Mouse (Mus musculus) intestine, embryonic 14.5 days (tissue): ENCODE results near the gene Fto. TPM values are rescaled to one million over a fixed set of nuclear protein-coding genes. Genes with fewer than 3 reads are reported as not detected.

Experiments used
- ATAC-seq: fragments of 200-750 bp; cut with Nextera tagmentation; replicated peaks from 2 replicates; pipeline ENCODE4 v1.8.0; 2017; ENCODE audit warnings: low read depth, moderate number of reproducible peaks, moderate TSS enrichment, moderate library complexity; ENCODE audit not compliant: low FRiP score, low TSS enrichment
- DNase-seq: peaks from one replicate; pipeline ENCODE4 v3.0.0-alpha.2; 2018; ENCODE audit warnings: low spot score
- H3K27ac ChIP-seq: fragments of 300-500 bp; sonication (generic); 2 replicates; pipeline ENCODE4 v1.5.1; 2014; ENCODE audit warnings: low read depth, mild to moderate bottlenecking, control low read depth
- H3K27me3 ChIP-seq: fragments of 300-500 bp; sonication (generic); replicated peaks from 2 replicates; pipeline ENCODE4 v1.6.1; 2014; ENCODE audit warnings: low read length, control low read depth; ENCODE audit not compliant: control insufficient read depth, insufficient read depth
- H3K36me3 ChIP-seq: fragments of 300-500 bp; sonication (generic); 2 replicates; pipeline ENCODE4 v1.6.1; 2014; ENCODE audit warnings: low read length, control low read depth; ENCODE audit not compliant: control insufficient read depth, insufficient read depth
- H3K4me1 ChIP-seq: fragments of 300-500 bp; sonication (generic); replicated peaks from 2 replicates; pipeline ENCODE4 v1.6.1; 2014; ENCODE audit warnings: low read length, control low read depth, mixed read lengths; ENCODE audit not compliant: control insufficient read depth, insufficient read depth
- H3K4me2 ChIP-seq: fragments of 300-500 bp; sonication (generic); 2 replicates; pipeline ENCODE4 v1.6.1; 2014; ENCODE audit warnings: low read length
- H3K4me3 ChIP-seq: fragments of 300-500 bp; sonication (generic); 2 replicates; pipeline ENCODE4 v1.5.1; 2014; ENCODE audit warnings: low read depth, low read length, control low read depth, mixed read lengths
- H3K9ac ChIP-seq: fragments of 300-500 bp; sonication (generic); 2 replicates; pipeline ENCODE4 v1.6.1; 2014; ENCODE audit warnings: mild to moderate bottlenecking, low read length
- H3K9me3 ChIP-seq: fragments of 300-500 bp; sonication (generic); 2 replicates; pipeline ENCODE4 v1.6.1; 2016; ENCODE audit warnings: low read length, control low read depth; ENCODE audit not compliant: control insufficient read depth
- WGBS: fragments of 180-500 bp; shearing (Covaris S2); extraction: QIAGEN DNeasy Blood & Tissue Kit; methylation state at CpG from one replicate; pipeline ENCODE4 v1.1.7; 2014; 5-methylcytosine and 5-hydroxymethylcytosine counted together
- polyA plus RNA-seq: library from polyadenylated mRNA; unstranded; fragments of >200 nt; fragmentation: Nextera tagmentation; extraction: Ambion mirVana; gene quantifications from 2 replicates; pipeline ENCODE4 v1.2.1, GENCODE M21; 2014

Gene Fto
- polyA plus RNA-seq, 1 experiment from 2014 or later = 77.7 TPM

DNA sequence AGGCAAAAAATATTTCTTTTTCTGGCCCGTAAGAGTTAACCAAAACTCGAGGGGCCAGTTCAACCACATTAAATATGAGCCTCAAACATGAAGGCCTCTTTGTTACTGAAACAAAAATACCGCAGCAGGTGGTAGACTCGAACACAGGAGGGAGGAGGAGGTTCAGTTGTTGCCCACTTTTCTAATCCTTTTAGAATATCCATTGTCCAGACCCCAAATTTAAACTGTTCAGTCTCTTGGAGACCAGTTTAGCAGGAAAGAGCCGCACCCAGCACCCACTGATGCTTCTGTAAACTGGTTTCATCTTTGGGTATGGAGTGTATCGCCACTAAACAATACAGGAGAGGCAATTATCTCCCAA is 196.6 kb downstream of the Fto start:
- Histone ChIP-seq H3K27me3 (no peaks in the 10 kb centered on the region), H3K9me3 (no peaks in the 10 kb centered on the region), H3K9ac (no peak overlapping the region), H3K4me2 (no peak overlapping the region), H3K4me3 (no peak overlapping the region), H3K27ac (no peak overlapping the region), H3K4me1 (peaks cover 12% of the 10 kb centered on the region), H3K36me3 (no peaks in the 10 kb centered on the region)
- WGBS = 83% methylated on average over 6 of the region's 6 CpGs
- no peak for DNase-seq
- ATAC-seq = no peak

DNA sequence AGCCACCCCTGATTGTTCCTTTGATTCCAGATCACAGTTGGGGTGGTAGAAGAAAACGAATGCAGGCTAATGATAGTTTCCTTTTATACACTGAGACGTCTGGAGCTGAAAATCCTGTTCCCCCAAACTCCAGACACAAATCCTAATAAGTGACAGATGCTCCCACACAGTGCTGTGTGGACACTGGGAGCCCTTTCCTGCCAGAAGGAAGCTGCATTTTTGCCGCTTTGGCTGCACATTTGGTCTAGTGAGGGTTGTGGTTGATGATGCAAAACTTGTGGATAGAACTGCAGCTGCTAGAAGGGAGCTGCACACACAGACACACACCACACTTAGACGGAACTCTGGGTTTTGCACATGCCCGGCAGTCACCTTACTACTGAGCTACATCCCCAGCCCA is 197.4 kb downstream of the Fto start:
- 58% methylated on average over 5 of the region's 5 CpGs for WGBS
- H3K27ac ChIP-seq = no peak overlapping the region

DNA sequence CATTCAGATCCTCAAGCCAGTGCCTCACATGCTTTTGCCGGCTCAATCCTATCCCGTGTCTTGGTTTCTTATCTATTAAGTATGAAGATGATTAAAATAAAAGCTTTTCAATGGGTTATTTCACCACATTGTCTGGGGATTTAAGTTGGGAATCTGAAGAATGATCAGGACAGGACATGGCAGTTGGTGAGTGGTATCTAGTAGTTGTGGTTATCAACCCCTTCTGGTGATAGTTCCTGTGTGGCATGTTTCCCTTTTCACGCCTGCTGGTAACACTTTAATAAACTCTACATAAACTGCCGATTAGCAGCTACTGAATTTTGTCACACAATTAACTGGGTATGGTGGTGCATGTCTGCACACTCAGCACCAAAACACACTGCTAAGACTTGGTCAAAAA is 198.6 kb downstream of the Fto start:
- Histone ChIP-seq H3K27ac (no peak overlapping the region), H3K27me3 (no peaks in the 10 kb centered on the region), H3K4me2 (no peak overlapping the region), H3K4me3 (no peak overlapping the region), H3K36me3 (no peaks in the 10 kb centered on the region), H3K9ac (no peak overlapping the region), H3K9me3 (no peaks in the 10 kb centered on the region), H3K4me1 (peaks cover 6% of the 10 kb centered on the region)
- ATAC-seq (no peak), DNase-seq (no peak)
- WGBS = 90% methylated on average over 4 of the region's 4 CpGs

More for the DNA sequence above, 197.4 kb downstream of the Fto start:
- no peak for DNase-seq
- ATAC-seq = no peak
- Histone ChIP-seq H3K27me3 (no peaks in the 10 kb centered on the region), H3K9me3 (no peaks in the 10 kb centered on the region), H3K36me3 (no peaks in the 10 kb centered on the region), H3K4me2 (no peak overlapping the region), H3K4me3 (no peak overlapping the region), H3K9ac (no peak overlapping the region), H3K4me1 (peaks cover 9% of the 10 kb centered on the region)

DNA sequence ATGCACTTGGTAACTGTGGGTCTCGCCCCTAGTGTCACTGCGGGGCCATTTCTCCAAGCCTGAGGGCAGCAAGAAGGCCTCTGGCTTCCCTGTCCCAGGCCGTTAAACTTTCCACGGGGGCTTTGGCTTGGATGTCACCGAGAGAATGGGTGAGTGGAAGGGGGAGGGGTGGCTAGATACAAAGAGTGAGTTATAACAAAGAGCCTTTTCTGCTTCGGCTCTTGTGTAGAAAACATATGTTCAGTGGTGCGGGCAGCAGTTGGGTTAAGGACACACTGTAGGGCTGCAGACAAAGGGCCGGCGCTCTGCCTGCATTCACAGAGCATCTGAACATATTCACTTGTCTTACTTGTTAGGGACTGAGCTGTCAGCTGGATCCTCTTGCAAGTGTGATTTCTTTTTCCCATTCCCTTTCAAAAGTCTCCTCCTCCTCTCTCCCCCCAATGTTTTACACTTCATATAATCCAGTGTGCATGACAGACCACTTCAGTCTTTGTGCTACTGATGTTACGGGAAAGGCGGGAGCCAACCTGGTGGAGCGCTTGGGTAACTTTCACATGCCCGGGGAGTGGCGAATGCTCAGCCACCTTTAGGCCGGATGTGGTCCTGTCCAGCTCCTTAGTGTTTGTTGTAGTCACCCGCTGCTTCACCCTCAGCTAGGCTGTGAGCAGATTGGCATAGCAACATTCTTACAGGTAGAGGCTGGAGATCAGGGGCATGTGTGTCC is 201.6 kb downstream of the Fto start:
- WGBS = 79% methylated on average over 16 of the region's 16 CpGs
- no peak overlapping the region for H3K27ac ChIP-seq
- ATAC-seq (no peak), DNase-seq (no peak)
- H3K9ac ChIP-seq = no peak overlapping the region
- H3K27me3 ChIP-seq = no peaks in the 10 kb centered on the region
- H3K4me3 ChIP-seq = no peak overlapping the region
- H3K4me2 ChIP-seq = no peak overlapping the region
- no peaks in the 10 kb centered on the region for H3K36me3 ChIP-seq
- peaks cover 10% of the 10 kb centered on the region for H3K4me1 ChIP-seq
- no peaks in the 10 kb centered on the region for H3K9me3 ChIP-seq

DNA sequence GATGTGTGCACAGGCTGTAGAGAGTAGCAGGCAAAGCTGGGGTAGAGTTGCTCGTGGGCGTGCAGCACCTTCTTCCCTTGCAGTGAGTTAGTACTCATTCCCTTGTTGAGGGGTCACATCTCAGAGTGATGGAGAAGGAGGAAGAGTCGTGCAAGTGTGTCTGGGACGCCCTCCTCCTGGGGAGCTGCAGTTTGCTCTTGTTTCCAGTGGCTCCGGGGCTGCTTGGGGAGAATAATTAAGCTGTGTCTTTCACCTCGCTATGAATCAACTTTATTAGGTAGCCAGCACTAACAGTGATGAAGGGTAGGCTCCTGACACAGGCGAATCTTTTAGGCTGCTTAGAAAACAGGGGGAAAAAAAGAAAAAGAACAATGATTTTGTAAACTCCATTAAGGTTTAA is 203.1 kb downstream of the Fto start:
- peaks cover 10% of the 10 kb centered on the region for H3K4me1 ChIP-seq
- no peak overlapping the region for H3K4me3 ChIP-seq
- H3K9ac ChIP-seq = no peak overlapping the region
- ATAC-seq = no peak
- no peaks in the 10 kb centered on the region for H3K27me3 ChIP-seq
- DNase-seq = no peak
- 39% methylated on average over 7 of the region's 7 CpGs for WGBS
- H3K27ac ChIP-seq = no peak overlapping the region
- no peak overlapping the region for H3K4me2 ChIP-seq
- no peaks in the 10 kb centered on the region for H3K9me3 ChIP-seq
- no peaks in the 10 kb centered on the region for H3K36me3 ChIP-seq

DNA sequence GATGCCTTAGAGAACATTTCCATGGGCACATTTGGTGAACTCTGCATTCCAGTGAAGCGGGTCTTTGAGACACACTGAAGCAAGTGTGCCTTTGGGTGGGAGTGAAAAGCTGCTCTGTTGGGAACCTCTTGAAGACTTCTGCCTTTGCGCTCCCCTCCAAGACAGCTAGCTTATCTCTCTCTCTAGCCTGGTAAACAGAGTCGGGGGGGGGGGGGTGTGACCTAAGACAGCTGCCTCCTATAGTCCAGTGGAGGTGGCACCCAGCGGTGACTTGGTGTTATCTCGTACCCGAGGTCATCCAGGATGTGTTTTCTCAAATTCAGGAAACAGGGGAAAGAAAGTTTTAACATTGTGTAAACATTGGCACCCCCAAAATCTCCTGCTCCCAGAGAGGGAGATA is 204.8 kb downstream of the Fto start:
- no peak overlapping the region for H3K9ac ChIP-seq
- H3K27ac ChIP-seq = no peak overlapping the region
- H3K4me1 ChIP-seq = peaks cover 10% of the 10 kb centered on the region
- ATAC-seq (no peak), DNase-seq (no peak)
- 22% methylated on average over 6 of the region's 6 CpGs for WGBS
- no peak overlapping the region for H3K4me2 ChIP-seq
- H3K4me3 ChIP-seq = no peak overlapping the region
- no peaks in the 10 kb centered on the region for H3K27me3 ChIP-seq
- no peaks in the 10 kb centered on the region for H3K9me3 ChIP-seq
- H3K36me3 ChIP-seq = no peaks in the 10 kb centered on the region

DNA sequence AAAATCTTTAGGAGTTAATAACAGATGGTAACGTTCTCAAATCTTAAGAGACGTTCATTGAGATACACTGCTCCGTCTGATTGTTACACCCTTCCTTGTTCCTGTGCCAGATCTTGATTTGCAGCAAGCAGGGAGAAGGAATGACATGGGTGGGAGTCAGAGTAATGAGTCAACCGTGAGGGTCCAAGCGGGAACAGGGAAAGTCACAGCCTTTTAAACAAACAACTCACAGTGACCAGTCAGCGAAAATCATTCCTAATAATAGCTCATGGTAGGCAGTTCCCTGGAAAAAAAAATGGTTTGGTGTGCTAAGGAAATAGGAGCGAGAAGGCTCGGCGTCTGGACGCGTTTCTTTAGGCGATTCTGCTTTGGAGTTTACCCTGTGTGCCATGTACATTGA is 208.9 kb downstream of the Fto start:
- 57% methylated on average over 12 of the region's 12 CpGs for WGBS
- H3K27ac ChIP-seq = no peak overlapping the region
- peaks cover 22% of the 10 kb centered on the region for H3K4me1 ChIP-seq
- H3K9me3 ChIP-seq = no peaks in the 10 kb centered on the region
- H3K4me2 ChIP-seq = no peak overlapping the region
- DNase-seq = no peak
- no peaks in the 10 kb centered on the region for H3K36me3 ChIP-seq
- H3K9ac ChIP-seq = no peak overlapping the region
- H3K4me3 ChIP-seq = no peak overlapping the region
- ATAC-seq = no peak
- H3K27me3 ChIP-seq = no peaks in the 10 kb centered on the region

DNA sequence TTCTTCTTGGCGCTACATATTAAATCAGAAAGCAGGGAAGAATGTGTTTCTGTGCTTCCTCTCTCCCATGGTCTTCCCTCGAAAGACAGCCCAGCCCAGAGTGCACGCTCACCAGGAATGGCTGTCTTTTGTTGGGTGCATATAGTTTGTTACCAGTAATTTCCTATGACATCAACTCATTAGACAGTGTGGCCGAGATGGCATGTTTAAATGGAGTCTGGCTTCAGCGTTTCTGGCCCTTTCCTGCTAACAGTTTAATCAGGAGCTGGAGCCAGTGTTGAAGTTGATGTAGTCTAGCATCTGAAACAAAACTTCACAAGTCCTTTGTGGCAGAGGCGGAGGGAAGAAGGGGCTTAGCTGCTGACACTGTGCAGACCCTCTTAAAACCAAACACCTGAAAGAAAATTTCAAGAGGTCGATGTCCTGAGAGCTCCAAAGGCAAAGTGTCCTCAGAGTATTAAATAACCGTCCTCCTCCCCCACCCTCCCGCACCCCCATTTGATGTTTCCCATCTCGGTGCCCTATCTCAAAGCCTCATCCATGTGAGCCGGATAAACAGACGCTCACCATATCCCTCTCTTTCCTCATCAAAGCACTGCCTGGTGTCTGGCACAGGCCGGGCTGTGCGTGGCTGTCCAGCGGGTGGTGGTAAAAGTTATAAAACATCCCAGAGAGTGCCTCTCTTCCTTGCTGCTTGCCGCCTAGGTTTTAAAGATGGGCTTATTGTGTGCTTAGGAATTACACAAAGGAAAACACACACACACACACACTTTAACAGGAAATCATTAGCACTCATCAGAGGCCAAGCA is 210.9 kb downstream of the Fto start:
- DNase-seq (no peak), ATAC-seq (0 out of 2 replicates have a peak, but pooled peaks have one; percentile 40)
- H3K9ac ChIP-seq = no peak overlapping the region
- 0 out of 2 replicates have a peak, but pooled peaks cover 2% of the 10 kb centered on the region for H3K36me3 ChIP-seq
- no peak overlapping the region for H3K4me3 ChIP-seq
- H3K4me2 ChIP-seq = no peak overlapping the region
- no peaks in the 10 kb centered on the region for H3K9me3 ChIP-seq
- WGBS = 23% methylated on average over 16 of the region's 16 CpGs
- H3K27ac ChIP-seq = no peak overlapping the region
- peaks cover 16% of the 10 kb centered on the region for H3K4me1 ChIP-seq
- no peaks in the 10 kb centered on the region for H3K27me3 ChIP-seq
